Mouse (Mus musculus): ENCODE measurements at regions not wholly inside any gene's neighbourhood (a gene's known extent, or its start where the extent isn't known, plus 50 kb on each side); places are given as distances from the start of the nearest gene placed in this dataset.

DNA sequence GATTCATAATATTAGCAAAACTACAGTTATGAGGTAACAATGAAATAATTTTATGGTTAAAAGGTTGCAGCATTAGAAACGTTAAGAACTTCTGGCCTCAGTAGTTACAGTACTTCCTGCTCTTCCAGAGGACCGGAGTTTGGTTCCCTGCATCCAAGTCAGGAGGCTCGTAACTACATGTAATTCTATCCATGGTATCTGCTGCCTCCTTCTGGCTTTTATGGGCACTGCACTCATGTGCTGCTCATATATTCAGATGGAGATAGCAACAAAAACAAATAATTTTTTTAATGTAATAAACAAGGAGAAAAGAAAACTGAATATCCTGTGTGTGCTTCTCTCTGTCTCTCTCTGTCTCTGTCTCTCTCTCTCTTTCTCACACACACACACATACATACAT lies 133.5 kb upstream of the Gli3 start:
- TF ChIP-seq E2F4 (IDR thresholded peaks at IDR 0.05; ENCODE audit: insufficient read depth) (no peak), USF1 (IDR thresholded peaks at IDR 0.05; ENCODE audit: low read depth) (no peak), POLR2A (IDR thresholded peaks at IDR 0.05; ENCODE audit: insufficient read length, low read depth) (no peak), MYOD1 (IDR thresholded peaks at IDR 0.05; ENCODE audit: control insufficient read depth in 1 of 3, insufficient read length in 2 of 3, low read depth in 2 of 3) (no peak), TCF12 (IDR thresholded peaks at IDR 0.05; ENCODE audit: insufficient read depth, poor library complexity, severe bottlenecking) (no peak), CEBPB (IDR thresholded peaks at IDR 0.05; ENCODE audit: insufficient read depth, poor library complexity, severe bottlenecking) (no peak), REST (IDR thresholded peaks at IDR 0.05; ENCODE audit: insufficient read depth, insufficient read length) (no peak)

Data from myocyte (in vitro differentiated cells).